Mouse (Mus musculus) MEL (cell line): Measurements from ENCODE around the gene Pam16. TPM values are rescaled to one million over a fixed set of nuclear protein-coding genes. Genes with fewer than 3 reads are reported as not detected.

Source experiments
- DNase-seq: peaks from one replicate; pipeline ENCODE4 v3.0.0; 2011; ENCODE audit warnings: low read depth, low spot score
- H3K27ac ChIP-seq: 2 replicates; pipeline ENCODE4 v1.5.1; 2012; ENCODE audit warnings: low read depth, mild to moderate bottlenecking, control low read depth, low read length, moderate library complexity; ENCODE audit not compliant: control insufficient read depth
- H3K27me3 ChIP-seq, 2 experiments: fragments of 150-350 bp in 1 of 2; sonication (generic) in 1 of 2; 2 replicates each; pipeline ENCODE4 v1.6.1; 2012; ENCODE audit warnings: low read length in 2 of 2, mild to moderate bottlenecking in 2 of 2, improper control_type of control experiment in 1 of 2, moderate library complexity in 1 of 2; ENCODE audit not compliant: insufficient read depth in 2 of 2, control insufficient read depth in 1 of 2
- H3K36me3 ChIP-seq, 2 experiments: 2 replicates each; pipeline ENCODE4 v1.6.1; 2012 to 2014; ENCODE audit warnings: low read length in 2 of 2, improper control_type of control experiment in 1 of 2, inconsistent platforms in 1 of 2, mild to moderate bottlenecking in 1 of 2; ENCODE audit not compliant: insufficient read depth in 2 of 2, control insufficient read depth in 1 of 2
- H3K4me1 ChIP-seq, 2 experiments: fragments of 150-350 bp in 1 of 2; sonication (generic) in 1 of 2; 2 replicates each; pipeline ENCODE4 v1.6.1; 2012; ENCODE audit warnings: low read length in 2 of 2, improper control_type of control experiment in 1 of 2, mild to moderate bottlenecking in 1 of 2; ENCODE audit not compliant: insufficient read depth in 2 of 2, control insufficient read depth in 1 of 2
- H3K4me3 ChIP-seq, 2 experiments: fragments of 150-350 bp in 1 of 2; sonication (generic) in 1 of 2; 2 replicates each; pipeline ENCODE4 v1.5.1; 2012; ENCODE audit warnings: low read depth in 2 of 2, low read length in 2 of 2, mild to moderate bottlenecking in 2 of 2, moderate library complexity in 2 of 2, control low read depth in 1 of 2, improper control_type of control experiment in 1 of 2; ENCODE audit not compliant: control insufficient read depth in 1 of 2, insufficient read depth in 1 of 2
- H3K79me2 ChIP-seq: 2 replicates; pipeline ENCODE4 v1.6.1; 2012; ENCODE audit warnings: mild to moderate bottlenecking, low read length, moderate library complexity; ENCODE audit not compliant: control insufficient read depth, poor library complexity, insufficient read depth
- H3K9ac ChIP-seq: 2 replicates; pipeline ENCODE4 v1.6.1; 2012; ENCODE audit warnings: low read depth, mild to moderate bottlenecking, control low read depth, low read length, moderate library complexity; ENCODE audit not compliant: control insufficient read depth, poor library complexity, severe bottlenecking
- H3K9me3 ChIP-seq: fragments of 150-350 bp; sonication (generic); replicated peaks from 2 replicates; pipeline ENCODE4 v1.6.1; 2012; ENCODE audit warnings: mild to moderate bottlenecking, low read length, improper control_type of control experiment, moderate library complexity; ENCODE audit not compliant: insufficient read depth
- BHLHE40 ChIP-seq: IDR thresholded peaks from 2 replicates; pipeline ENCODE4 v1.6.1; 2012; ENCODE audit warnings: low read depth, mild to moderate bottlenecking, inconsistent platforms, low read length, improper control_type of control experiment, borderline replicate concordance
- CHD2 ChIP-seq: IDR thresholded peaks from 2 replicates; pipeline ENCODE4 v1.6.1; 2011; ENCODE audit warnings: low read length, improper control_type of control experiment
- CTCF ChIP-seq, 3 experiments: IDR thresholded peaks in 2 of 3; conservative IDR thresholded peaks in 1 of 3; 2 replicates each; pipeline ENCODE4 v1.5.1; 2011 to 2012; ENCODE audit warnings: low read length in 3 of 3, low read depth in 2 of 3, mild to moderate bottlenecking in 2 of 3, improper control_type of control experiment in 1 of 3, inconsistent platforms in 1 of 3, mixed read lengths in 1 of 3, moderate library complexity in 1 of 3; ENCODE audit not compliant: control insufficient read depth in 1 of 3, insufficient read depth in 1 of 3, poor library complexity in 1 of 3, severe bottlenecking in 1 of 3
- E2F4 ChIP-seq: IDR thresholded peaks from 2 replicates; pipeline ENCODE4 v1.6.1; 2011; ENCODE audit warnings: low read depth, low read length, improper control_type of control experiment, borderline replicate concordance
- ELF1 ChIP-seq: IDR thresholded peaks from 2 replicates; pipeline ENCODE4 v1.6.1; 2014; ENCODE audit warnings: low read depth, mild to moderate bottlenecking, inconsistent platforms, low read length, improper control_type of control experiment, moderate library complexity
- EP300 ChIP-seq, 2 experiments: IDR thresholded peaks; 2 replicates each; pipeline ENCODE4 v1.6.1; 2011; ENCODE audit warnings: improper control_type of control experiment in 2 of 2, low read length in 2 of 2, low read depth in 1 of 2, mild to moderate bottlenecking in 1 of 2
- GABPA ChIP-seq: IDR thresholded peaks from 2 replicates; pipeline ENCODE4 v1.6.1; 2012; ENCODE audit warnings: low read depth, mild to moderate bottlenecking, inconsistent platforms, low read length, improper control_type of control experiment, moderate library complexity
- JUND ChIP-seq: IDR thresholded peaks from 2 replicates; pipeline ENCODE4 v1.6.1; 2011; ENCODE audit warnings: low read depth, mild to moderate bottlenecking, improper control_type of control experiment, low read length
- KAT2A ChIP-seq: conservative IDR thresholded peaks from 2 replicates; pipeline ENCODE4 v1.6.1; 2012; ENCODE audit warnings: low read depth, low read length, improper control_type of control experiment, inconsistent platforms
- MAFK ChIP-seq: IDR thresholded peaks from 2 replicates; pipeline ENCODE4 v1.6.1; 2011; ENCODE audit warnings: low read depth, mild to moderate bottlenecking, low read length, improper control_type of control experiment, borderline replicate concordance
- MEF2A ChIP-seq: IDR thresholded peaks from 2 replicates; pipeline ENCODE4 v1.6.1; 2014; ENCODE audit warnings: low read depth, mild to moderate bottlenecking, inconsistent platforms, low read length, improper control_type of control experiment; ENCODE audit not compliant: poor library complexity, insufficient replicate concordance, severe bottlenecking; ENCODE audit errors: extremely low read depth
- MXI1 ChIP-seq: IDR thresholded peaks from 2 replicates; pipeline ENCODE4 v1.6.1; 2011; ENCODE audit warnings: mild to moderate bottlenecking, low read depth, low read length, improper control_type of control experiment
- MYB ChIP-seq: IDR thresholded peaks from 2 replicates; pipeline ENCODE4 v1.6.1; 2011; ENCODE audit warnings: mild to moderate bottlenecking, low read depth, low read length, improper control_type of control experiment
- NELFE ChIP-seq: IDR thresholded peaks from 2 replicates; pipeline ENCODE4 v1.6.1; 2011; ENCODE audit warnings: low read depth, low read length, improper control_type of control experiment
- NRF1 ChIP-seq: IDR thresholded peaks from 2 replicates; pipeline ENCODE4 v1.6.1; 2014; ENCODE audit warnings: low read depth, mild to moderate bottlenecking, inconsistent platforms, low read length, improper control_type of control experiment, moderate library complexity; ENCODE audit not compliant: poor library complexity, insufficient read depth, severe bottlenecking
- POLR2AphosphoS2 ChIP-seq: IDR thresholded peaks from 2 replicates; pipeline ENCODE4 v1.6.1; 2011; ENCODE audit warnings: low read length, improper control_type of control experiment
- RAD21 ChIP-seq: IDR thresholded peaks from 2 replicates; pipeline ENCODE4 v1.6.1; 2011; ENCODE audit warnings: mild to moderate bottlenecking, low read depth, low read length, improper control_type of control experiment
- RCOR1 ChIP-seq: IDR thresholded peaks from 2 replicates; pipeline ENCODE4 v1.6.1; 2012; ENCODE audit warnings: low read depth, mild to moderate bottlenecking, inconsistent platforms, low read length, improper control_type of control experiment
- SMC3 ChIP-seq: IDR thresholded peaks from 2 replicates; pipeline ENCODE4 v1.6.1; 2011; ENCODE audit warnings: low read depth, low read length, improper control_type of control experiment
- TCF12 ChIP-seq: IDR thresholded peaks from 2 replicates; pipeline ENCODE4 v1.6.1; 2014; ENCODE audit warnings: low read depth, mild to moderate bottlenecking, inconsistent platforms, low read length, improper control_type of control experiment, moderate library complexity
- UBTF ChIP-seq: IDR thresholded peaks from 2 replicates; pipeline ENCODE4 v1.6.1; 2012; ENCODE audit warnings: low read depth, mild to moderate bottlenecking, inconsistent platforms, low read length, improper control_type of control experiment, moderate library complexity, borderline replicate concordance; ENCODE audit not compliant: insufficient read depth
- USF1 ChIP-seq: IDR thresholded peaks from 2 replicates; pipeline ENCODE4 v1.6.1; 2014; ENCODE audit warnings: low read depth, mild to moderate bottlenecking, inconsistent platforms, low read length, improper control_type of control experiment, moderate library complexity
- ZKSCAN1 ChIP-seq: IDR thresholded peaks from 2 replicates; pipeline ENCODE4 v1.6.1; 2012; ENCODE audit warnings: low read depth, mild to moderate bottlenecking, inconsistent platforms, low read length, improper control_type of control experiment, moderate library complexity
- ZMIZ1 ChIP-seq: IDR thresholded peaks from 2 replicates; pipeline ENCODE4 v1.6.1; 2012; ENCODE audit warnings: low read depth, mild to moderate bottlenecking, inconsistent platforms, low read length, improper control_type of control experiment, moderate library complexity
- polyA plus RNA-seq, 2 experiments: library from polyadenylated mRNA; stranded (reverse) in 1 of 2; unstranded in 1 of 2; fragments of >175 nt in 1 of 2; fragments of >200 nt in 1 of 2; gene quantifications; 2 replicates each; pipeline versions ENCODE4 v1.2.1 to v1.2.4; 2012; ENCODE audit warnings: low replicate concordance in 2 of 2, low read depth in 1 of 2; ENCODE audit not compliant: insufficient read length in 2 of 2, insufficient read depth in 1 of 2, missing spikeins in 1 of 2
- total RNA-seq: library from RNA; depleted of rRNA; stranded (reverse); fragments of 300-350 nt; gene quantifications from 2 replicates; pipeline ENCODE4 v1.2.3, GENCODE M21; 2012

Gene Pam16
- total and polyA plus RNA-seq, 3 experiments, result 13.6 to 121 TPM; not detected in 1

- TF ChIP-seq GABPA, result no peak
- no peak for TF ChIP-seq NELFE
- TF ChIP-seq CHD2, result no peak
- TF ChIP-seq E2F4, result no peak
- no peak for TF ChIP-seq EP300 (IDR thresholded peaks at IDR 0.05; ENCODE audit: low read depth in 1 of 2, low read length in 2 of 2)
- TF ChIP-seq ZMIZ1, result no peak
- no peak for TF ChIP-seq UBTF
- no peak for TF ChIP-seq RCOR1
- Histone ChIP-seq H3K79me2 (no peaks in the 10 kb centered on the region), H3K27ac (no peak overlapping the region), H3K27me3 (no peaks in the 10 kb centered on the region), H3K9me3 (no peaks in the 10 kb centered on the region), H3K4me1 (no peaks in the 10 kb centered on the region), H3K9ac (no peak overlapping the region), H3K36me3 (no peaks in the 10 kb centered on the region; a peak in 1 of 4 replicates), H3K4me3 (no peak overlapping the region)
- no peak for DNase-seq
Measured at GRCm38 (mm10) chr16:4614639-4615038, 10.1 kb downstream of the Pam16 start.

- no peak for DNase-seq
- Histone ChIP-seq H3K36me3 (no peaks in the 10 kb centered on the region; a peak in 1 of 4 replicates), H3K9me3 (no peaks in the 10 kb centered on the region), H3K4me1 (no peaks in the 10 kb centered on the region), H3K79me2 (no peaks in the 10 kb centered on the region), H3K27me3 (no peaks in the 10 kb centered on the region), H3K9ac (no peak overlapping the region), H3K27ac (no peak overlapping the region), H3K4me3 (no peak overlapping the region)
- TF ChIP-seq NELFE (no peak), TCF12 (no peak), KAT2A (no peak), GABPA (no peak), CHD2 (no peak), JUND (no peak), USF1 (no peak), MAFK (no peak), SMC3 (no peak), POLR2AphosphoS2 (no peak), MYB (no peak), CTCF (IDR thresholded peaks at IDR 0.05 in 2 of 3, conservative IDR thresholded peaks at IDR 0.05 in 1 of 3; ENCODE audit: control insufficient read depth in 1 of 3, insufficient read depth in 1 of 3, low read depth in 2 of 3, low read length in 3 of 3, poor library complexity in 1 of 3, severe bottlenecking in 1 of 3) (no peak), BHLHE40 (no peak), ZKSCAN1 (no peak), RAD21 (no peak), NRF1 (no peak), MEF2A (no peak), RCOR1 (no peak), MXI1 (no peak), ELF1 (no peak)
Measured at GRCm38 (mm10) chr16:4613736-4614135, 11.1 kb downstream of the Pam16 start.
